Mouse (Mus musculus): ENCODE measurements around the gene Bola3. TPM values are rescaled to one million over a fixed set of nuclear protein-coding genes. Genes with fewer than 3 reads are reported as not detected.
"Not testable (repeated sequence)": the region's sequence is repeated elsewhere in the genome, so short reads cannot be mapped to it uniquely, and the experiment has no call there.

Bola3 gene
- polyA plus RNA-seq, 1 experiment, result 87.1 TPM

- DNase-seq, result no peak
- Histone ChIP-seq H3K27ac (ENCODE audit: insufficient read depth, low read length) (0 out of 2 replicates have a peak overlapping the region, but pooled peaks have one; percentile 3), H3K4me3 (replicated peaks; ENCODE audit: insufficient read depth, low read depth, low read length) (peak overlapping the region; percentile 92), H3K4me1 (ENCODE audit: control insufficient read depth, insufficient read depth, low read length) (no peaks in the 10 kb centered on the region), H3K27me3 (ENCODE audit: control insufficient read depth, insufficient read depth, low read length) (no peaks in the 10 kb centered on the region)
- 3% methylated on average over 6 of the region's 6 CpGs for WGBS
- no peak for TF ChIP-seq CTCF (IDR thresholded peaks at IDR 0.05; ENCODE audit: borderline replicate concordance, insufficient read depth, low read depth, low read length)
- TF ChIP-seq POLR2A (IDR thresholded peaks at IDR 0.05; ENCODE audit: borderline replicate concordance, insufficient read depth, low read length), result no peak
Observed at GRCm38 (mm10) chr6:83326394-83326736, 22.6 kb upstream of the Bola3 start.

GRCm38 (mm10) chr6:83326761-83327160 lies 22.2 kb upstream of the Bola3 start:
- no peaks in the 10 kb centered on the region for H3K27me3 ChIP-seq (ENCODE audit: control insufficient read depth, insufficient read depth, low read length)
- no peak overlapping the region for H3K27ac ChIP-seq (ENCODE audit: insufficient read depth, low read length)
- no peak for DNase-seq
- peak overlapping the region; percentile 92 for H3K4me3 ChIP-seq (replicated peaks; ENCODE audit: insufficient read depth, low read depth, low read length)
- TF ChIP-seq POLR2A (IDR thresholded peaks at IDR 0.05; ENCODE audit: borderline replicate concordance, insufficient read depth, low read length), result no peak
- TF ChIP-seq CTCF (IDR thresholded peaks at IDR 0.05; ENCODE audit: borderline replicate concordance, insufficient read depth, low read depth, low read length), result no peak
- WGBS, result 50% methylated on average over 6 of the region's 6 CpGs
- no peaks in the 10 kb centered on the region for H3K4me1 ChIP-seq (ENCODE audit: control insufficient read depth, insufficient read depth, low read length)

GRCm38 (mm10) chr6:83327591-83328190 lies 21.3 kb upstream of the Bola3 start:
- no peaks in the 10 kb centered on the region for H3K4me1 ChIP-seq (ENCODE audit: control insufficient read depth, insufficient read depth, low read length)

GRCm38 (mm10) chr6:83341387-83341786 lies 7.6 kb upstream of the Bola3 start:
- no peak overlapping the region for H3K4me3 ChIP-seq (replicated peaks; ENCODE audit: insufficient read depth, low read depth, low read length)
- 26% methylated on average over 3 of the region's 3 CpGs for WGBS
- peak; percentile 66 to 70 for DNase-seq
- TF ChIP-seq CTCF (IDR thresholded peaks at IDR 0.05; ENCODE audit: borderline replicate concordance, insufficient read depth, low read depth, low read length) (no peak), POLR2A (IDR thresholded peaks at IDR 0.05; ENCODE audit: borderline replicate concordance, insufficient read depth, low read length) (no peak)
- H3K27me3 ChIP-seq (ENCODE audit: control insufficient read depth, insufficient read depth, low read length), result no peaks in the 10 kb centered on the region
- no peak overlapping the region for H3K27ac ChIP-seq (ENCODE audit: insufficient read depth, low read length)
- peaks cover 7% of the 10 kb centered on the region for H3K4me1 ChIP-seq (ENCODE audit: control insufficient read depth, insufficient read depth, low read length)

More at GRCm38 (mm10) chr6:83327591-83328190, 21.3 kb upstream of the Bola3 start:
- no peak for TF ChIP-seq CTCF (IDR thresholded peaks at IDR 0.05; ENCODE audit: borderline replicate concordance, insufficient read depth, low read depth, low read length)
- TF ChIP-seq POLR2A (IDR thresholded peaks at IDR 0.05; ENCODE audit: borderline replicate concordance, insufficient read depth, low read length), result no peak
- WGBS, result 77% methylated on average over 3 of the region's 3 CpGs
- Histone ChIP-seq H3K4me3 (replicated peaks; ENCODE audit: insufficient read depth, low read depth, low read length) (no peak overlapping the region), H3K27me3 (ENCODE audit: control insufficient read depth, insufficient read depth, low read length) (no peaks in the 10 kb centered on the region), H3K27ac (ENCODE audit: insufficient read depth, low read length) (no peak overlapping the region)
- DNase-seq, result no peak

GRCm38 (mm10) chr6:83342957-83343356 lies 6.0 kb upstream of the Bola3 start:
- Histone ChIP-seq H3K27me3 (ENCODE audit: control insufficient read depth, insufficient read depth, low read length) (no peaks in the 10 kb centered on the region), H3K4me3 (replicated peaks; ENCODE audit: insufficient read depth, low read depth, low read length) (no peak overlapping the region), H3K4me1 (ENCODE audit: control insufficient read depth, insufficient read depth, low read length) (peaks cover 7% of the 10 kb centered on the region), H3K27ac (ENCODE audit: insufficient read depth, low read length) (no peak overlapping the region)
- no peak for TF ChIP-seq CTCF (IDR thresholded peaks at IDR 0.05; ENCODE audit: borderline replicate concordance, insufficient read depth, low read depth, low read length)
- TF ChIP-seq POLR2A (IDR thresholded peaks at IDR 0.05; ENCODE audit: borderline replicate concordance, insufficient read depth, low read length), result no peak
- 33% methylated on average over 2 of the region's 2 CpGs for WGBS
- DNase-seq, result peak; percentile 46 to 53

- H3K4me3 ChIP-seq (replicated peaks; ENCODE audit: insufficient read depth, low read depth, low read length); H3K27ac ChIP-seq (ENCODE audit: insufficient read depth, low read length); H3K27me3 ChIP-seq (ENCODE audit: control insufficient read depth, insufficient read depth, low read length); DNase-seq: not testable (repeated sequence)
- 83% methylated on average over 8 of the region's 8 CpGs for WGBS
- peaks cover 10% of the 10 kb centered on the region for H3K4me1 ChIP-seq (ENCODE audit: control insufficient read depth, insufficient read depth, low read length)
Observed at GRCm38 (mm10) chr6:83345285-83345684, 3.7 kb upstream of the Bola3 start.

- no peak for DNase-seq
- Histone ChIP-seq H3K27ac (ENCODE audit: insufficient read depth, low read length) (no peak overlapping the region), H3K4me3 (replicated peaks; ENCODE audit: insufficient read depth, low read depth, low read length) (no peak overlapping the region), H3K27me3 (ENCODE audit: control insufficient read depth, insufficient read depth, low read length) (no peaks in the 10 kb centered on the region), H3K4me1 (ENCODE audit: control insufficient read depth, insufficient read depth, low read length) (peaks cover 22% of the 10 kb centered on the region)
- WGBS, result 61% methylated on average over 3 of the region's 3 CpGs
- TF ChIP-seq POLR2A (IDR thresholded peaks at IDR 0.05; ENCODE audit: borderline replicate concordance, insufficient read depth, low read length) (no peak), CTCF (IDR thresholded peaks at IDR 0.05; ENCODE audit: borderline replicate concordance, insufficient read depth, low read depth, low read length) (no peak)
Observed at GRCm38 (mm10) chr6:83347916-83348315, 1.0 kb upstream of the Bola3 start.

GRCm38 (mm10) chr6:83349274-83349958 lies 469 bp downstream of the Bola3 start:
- H3K27ac ChIP-seq (ENCODE audit: insufficient read depth, low read length), result peak overlapping the region; percentile 76
- H3K27me3 ChIP-seq (ENCODE audit: control insufficient read depth, insufficient read depth, low read length), result no peaks in the 10 kb centered on the region
- under 1% methylated on average over 52 of the region's 53 CpGs for WGBS
- peaks cover 22% of the 10 kb centered on the region for H3K4me1 ChIP-seq (ENCODE audit: control insufficient read depth, insufficient read depth, low read length)
- peak; percentile 91 to 97 for DNase-seq
- peak overlapping the region; percentile 81 for H3K4me3 ChIP-seq (replicated peaks; ENCODE audit: insufficient read depth, low read depth, low read length)
- TF ChIP-seq POLR2A (IDR thresholded peaks at IDR 0.05; ENCODE audit: borderline replicate concordance, insufficient read depth, low read length) (peak; percentile 61), CTCF (IDR thresholded peaks at IDR 0.05; ENCODE audit: borderline replicate concordance, insufficient read depth, low read depth, low read length) (peak; percentile 84)
